Mouse (Mus musculus) embryonic stem cell, embryonic (primary cell): Measurements from ENCODE around the gene Uqcc1.

Source experiments
- CTCF ChIA-PET, 4 experiments: fragments of 300-600 bp in 2 of 4; fragments of 350-600 bp in 2 of 4; sonication (Branson Sonifier 250); formaldehyde crosslinking; loops; one replicate each; lab custom pipeline; 2022; ENCODE audit warnings: inconsistent platforms in 2 of 4; lab: Charles Lee
- POLR2A ChIA-PET, 4 experiments: fragments of 300-600 bp in 2 of 4; fragments of 350-600 bp in 2 of 4; sonication (Branson Sonifier 250); formaldehyde crosslinking; loops; one replicate each; lab custom pipeline; 2022; ENCODE audit warnings: antibody characterized with exemption in 4 of 4, inconsistent platforms in 1 of 4; lab: Charles Lee

Gene Uqcc1

GRCm38 (mm10) chr2:155818596-155819391, 111.3 kb downstream of the Uqcc1 start:
- POLR2A ChIA-PET, result interaction anchor here in 3 of 4 experiments (0.7 to 4.2 kb wide), 35 partner anchors 7 to 461 kb away, joined by 3 to 16 read pairs (median 4); partner anchors contain the start of genes Acss2 (in 1 of the 3), Cep250 (in 1 of the 3), Cpne1 (in 1 of the 3) and Eif6 (in 1 of the 3)
- CTCF ChIA-PET, result interaction anchor here (0.5 to 1.4 kb wide), 13 partner anchors 9 to 1232 kb away, joined by 3 to 8 read pairs (median 3); partner anchors contain the start of genes Acss2 (in 2 of the 4), Ggt7 (in 2 of the 4), 6430550D23Rik (in 1 of the 4) and Ergic3 (in 1 of the 4)

DNA sequence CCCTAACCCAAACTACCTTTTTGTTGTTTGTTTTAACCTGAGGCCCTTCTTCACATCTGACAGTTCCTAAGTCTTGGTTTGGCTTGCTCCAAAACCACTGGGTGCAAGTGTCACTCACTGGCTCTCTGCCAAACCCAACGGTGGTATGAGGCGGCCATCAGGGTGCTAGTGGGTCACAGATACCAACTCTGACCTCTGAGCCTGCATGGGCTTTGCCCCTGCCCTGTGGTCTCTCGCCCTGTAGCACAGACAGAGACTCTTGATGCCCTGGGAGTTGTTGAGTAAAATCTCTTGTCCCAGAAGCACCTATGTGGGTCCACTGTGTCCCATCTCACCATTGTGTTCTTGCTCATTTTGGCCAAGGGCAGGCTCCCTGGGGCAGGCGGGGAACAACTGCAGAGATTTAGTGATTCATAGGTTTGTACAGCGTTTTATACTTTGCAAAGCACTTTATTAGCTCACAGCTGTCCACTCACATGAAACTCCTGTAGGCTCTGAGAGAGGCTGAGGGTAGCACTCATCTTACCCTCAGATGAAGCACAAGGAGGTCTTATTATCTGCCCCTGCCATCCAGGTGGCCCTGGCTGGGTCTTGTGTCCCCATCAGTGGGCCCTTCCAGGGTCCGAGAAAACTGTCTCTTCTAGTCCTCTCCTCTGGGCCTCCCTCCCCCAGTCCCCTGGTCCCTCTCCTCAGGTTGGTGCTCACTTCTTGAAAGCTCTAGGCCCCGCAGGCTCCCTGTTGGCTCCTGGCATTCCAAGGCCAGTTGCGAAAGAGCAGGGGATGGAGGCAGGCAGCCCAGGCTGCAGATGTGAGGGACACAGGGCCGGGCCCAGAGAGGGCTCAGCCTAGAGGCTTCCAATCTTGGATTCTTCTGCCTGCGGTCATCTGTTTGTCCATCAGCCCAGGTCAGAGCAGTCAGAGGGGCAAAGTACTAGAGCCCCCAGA, 112.5 kb downstream of the Uqcc1 start:
- CTCF ChIA-PET, result no interaction called here
- POLR2A ChIA-PET, result interaction anchor here in 3 of 4 experiments (0.7 to 1.8 kb wide), 8 partner anchors 8 to 42 kb away, joined by 3 to 6 read pairs (median 4); partner anchors contain the start of gene Eif6 (in 2 of the 3)

GRCm38 (mm10) chr2:155816179-155816578, 113.9 kb downstream of the Uqcc1 start:
- ChIA-PET CTCF (interaction anchor here in 1 of 4 experiments (0.6 to 0.9 kb wide), 2 partner anchors 13 to 54 kb away, joined by 3 to 6 read pairs; no protein-coding TSS in a partner anchor), POLR2A (interaction anchor here in 2 of 4 experiments (0.8 to 2.8 kb wide), 4 partner anchors 10 to 141 kb away, joined by 3 to 12 read pairs (median 4); partner anchors contain the start of genes Eif6 (in 2 of the 2) and Cep250 (in 1 of the 2))

GRCm38 (mm10) chr2:155814829-155815228, 115.3 kb downstream of the Uqcc1 start:
- CTCF ChIA-PET, result interaction anchor here in 1 of 4 experiments (0.9 kb wide), 1 partner anchor 12 kb away, joined by 3 read pairs; no protein-coding TSS in a partner anchor

GRCm38 (mm10) chr2:155812637-155813036, 117.5 kb downstream of the Uqcc1 start:
- POLR2A ChIA-PET, result interaction anchor here in 1 of 4 experiments (0.9 to 1.8 kb wide), 3 partner anchors 11 to 263 kb away, joined by 3 to 4 read pairs (median 4); no protein-coding TSS in a partner anchor
- CTCF ChIA-PET, result interaction anchor here in 3 of 4 experiments (0.6 to 1.6 kb wide), 6 partner anchors 10 to 324 kb away, joined by 3 to 5 read pairs (median 4); no protein-coding TSS in a partner anchor

More at GRCm38 (mm10) chr2:155814829-155815228, 115.3 kb downstream of the Uqcc1 start:
- POLR2A ChIA-PET, result interaction anchor here in 1 of 4 experiments (1.1 to 2.8 kb wide), 2 partner anchors 12 to 23 kb away, joined by 3 to 12 read pairs; partner anchors contain the start of gene Eif6

DNA sequence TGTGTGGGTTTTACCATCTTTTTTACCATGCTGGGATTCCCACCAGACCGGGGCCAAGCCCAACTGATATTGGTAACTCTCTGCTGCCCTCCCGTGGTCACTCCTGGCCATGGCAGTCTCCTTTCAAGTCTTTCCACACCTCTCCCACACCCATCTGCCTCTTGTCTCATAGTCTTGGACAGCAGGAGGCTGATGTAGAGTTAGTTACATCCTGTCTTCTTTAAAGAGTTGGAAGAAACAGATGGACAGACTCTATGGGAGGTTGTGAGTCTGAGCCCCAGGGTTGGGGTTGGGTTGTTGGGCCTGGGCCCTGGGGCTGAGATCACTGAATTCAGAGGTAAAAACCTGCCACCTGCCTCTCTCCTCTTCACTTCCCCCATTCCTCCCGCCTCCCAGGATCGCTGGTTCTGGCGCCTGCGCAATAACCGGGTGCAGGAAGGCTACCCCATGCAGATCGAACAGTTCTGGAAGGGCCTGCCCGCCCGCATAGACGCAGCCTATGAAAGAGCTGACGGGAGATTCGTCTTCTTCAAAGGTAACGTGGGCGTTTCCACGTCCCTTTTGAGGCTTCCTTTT, 118.2 kb downstream of the Uqcc1 start:
- CTCF ChIA-PET, result interaction anchor here in 3 of 4 experiments (0.6 to 1.6 kb wide), 7 partner anchors 9 to 323 kb away, joined by 3 to 5 read pairs (median 4); no protein-coding TSS in a partner anchor

DNA sequence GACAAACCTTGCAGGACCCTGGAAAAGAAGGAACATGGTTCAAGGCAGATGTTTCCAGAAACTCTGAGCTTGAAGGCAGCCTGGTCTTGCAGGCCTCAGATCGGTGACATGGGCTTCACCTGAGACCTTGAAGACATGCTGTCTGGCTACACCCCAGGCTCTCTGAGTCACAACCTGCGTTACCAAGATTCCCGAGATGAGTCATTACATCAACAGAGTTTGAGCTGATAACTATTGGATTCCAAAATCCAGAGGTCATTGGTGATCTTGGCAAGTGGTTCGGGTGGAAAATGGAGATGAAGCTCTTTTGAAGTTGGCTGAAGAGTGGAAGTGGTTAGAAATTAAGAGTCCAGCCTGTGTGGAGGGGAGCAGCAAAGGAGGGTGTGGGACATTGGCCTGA, 120.5 kb downstream of the Uqcc1 start:
- POLR2A ChIA-PET, result interaction anchor here in 3 of 4 experiments (0.7 to 3.3 kb wide), 9 partner anchors 9 to 302 kb away, joined by 3 to 16 read pairs (median 4); partner anchors contain the start of genes BC029722 (in 2 of the 3), Cep250 (in 1 of the 3), Cpne1 (in 1 of the 3) and Eif6 (in 1 of the 3)
- CTCF ChIA-PET, result interaction anchor here (0.9 to 1.7 kb wide), 5 partner anchors 39 to 182 kb away, joined by 3 to 4 read pairs (median 4); no protein-coding TSS in a partner anchor

More for the DNA sequence above, 118.2 kb downstream of the Uqcc1 start:
- POLR2A ChIA-PET, result interaction anchor here in 1 of 4 experiments (1.2 to 3.3 kb wide), 2 partner anchors 8 to 19 kb away, joined by 3 to 16 read pairs; partner anchors contain the start of gene BC029722

DNA sequence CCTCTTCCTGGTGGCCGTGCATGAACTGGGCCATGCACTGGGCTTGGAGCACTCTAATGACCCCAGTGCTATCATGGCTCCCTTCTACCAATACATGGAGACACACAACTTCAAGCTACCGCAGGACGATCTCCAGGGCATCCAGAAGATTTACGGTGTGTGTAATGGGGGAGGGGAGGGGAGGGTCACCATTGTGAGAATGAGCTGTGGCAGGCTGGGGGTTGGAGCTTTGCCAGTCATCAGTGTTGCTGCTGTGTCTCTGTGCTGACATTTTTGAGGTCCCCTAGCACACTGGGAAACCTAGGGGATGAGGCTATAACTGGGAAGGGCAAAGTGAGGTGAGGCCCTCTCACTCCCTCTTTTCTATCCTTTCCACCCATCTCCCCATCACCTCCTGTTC, 122.7 kb downstream of the Uqcc1 start:
- ChIA-PET POLR2A (interaction anchor here in 3 of 4 experiments (0.6 to 2.3 kb wide), 3 partner anchors 11 to 356 kb away, joined by 3 to 6 read pairs (median 4); partner anchors contain the start of gene BC029722 (in 1 of the 3)), CTCF (interaction anchor here in 2 of 4 experiments (1.1 to 1.2 kb wide), 2 partner anchors 13 to 139 kb away, joined by 3 to 4 read pairs; no protein-coding TSS in a partner anchor)

- POLR2A ChIA-PET, result interaction anchor here in 2 of 4 experiments (0.7 to 1.0 kb wide), 2 partner anchors 20 to 151 kb away, joined by 3 read pairs; partner anchors contain the start of gene Eif6 (in 1 of the 2)
- CTCF ChIA-PET, result no interaction called here
Measured at GRCm38 (mm10) chr2:155806548-155806947, 123.6 kb downstream of the Uqcc1 start.

DNA sequence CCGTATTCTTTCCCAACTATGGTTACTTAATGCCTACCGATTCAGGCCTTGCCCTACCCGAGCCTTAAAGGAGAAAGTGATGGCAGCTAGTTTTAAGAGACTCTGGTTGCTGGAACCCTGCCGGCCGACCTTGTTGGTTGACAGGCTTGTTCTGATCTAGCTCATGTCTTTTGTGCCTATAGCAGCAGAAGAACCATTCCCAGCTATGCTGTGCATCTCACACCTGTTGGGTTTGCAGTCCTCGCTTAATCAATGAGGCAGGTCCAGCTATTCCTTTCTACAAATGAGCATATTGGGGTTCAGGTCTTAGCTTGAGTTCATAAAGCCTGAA, 124.2 kb downstream of the Uqcc1 start:
- CTCF ChIA-PET, result no interaction called here

GRCm38 (mm10) chr2:155805231-155805924, 124.7 kb downstream of the Uqcc1 start:
- ChIA-PET POLR2A (interaction anchor here in 1 of 4 experiments (0.9 to 1.4 kb wide), 3 partner anchors 14 to 156 kb away, joined by 3 to 4 read pairs (median 3); partner anchors contain the start of genes BC029722 and Eif6), CTCF (no interaction called here)

More for the DNA sequence above, 124.2 kb downstream of the Uqcc1 start:
- POLR2A ChIA-PET, result interaction anchor here in 1 of 4 experiments (1.0 to 1.4 kb wide), 2 partner anchors 13 to 21 kb away, joined by 3 to 4 read pairs; partner anchors contain the start of genes BC029722 and Eif6

DNA sequence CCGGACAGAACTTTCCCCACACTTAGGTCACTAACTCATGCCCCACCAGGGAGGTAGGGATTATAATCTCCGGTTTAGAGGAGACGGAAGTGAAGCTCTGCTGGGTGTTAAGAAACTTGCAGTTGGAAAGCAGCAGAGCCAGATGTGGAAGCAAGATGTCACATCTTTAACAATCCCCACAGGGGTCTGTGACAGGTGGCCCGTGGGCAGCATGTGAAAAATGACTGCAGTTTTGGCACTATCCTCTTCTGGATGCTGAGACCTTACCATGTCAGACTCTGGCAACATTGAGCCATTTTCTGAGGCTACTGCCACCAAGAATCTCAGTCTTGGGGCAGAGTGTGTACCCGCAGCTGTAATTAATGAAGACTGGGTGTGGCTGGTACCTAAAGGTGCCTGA, 126.1 kb downstream of the Uqcc1 start:
- ChIA-PET CTCF (interaction anchor here in 1 of 4 experiments (1.5 kb wide), 1 partner anchor 23 kb away, joined by 4 read pairs; no protein-coding TSS in a partner anchor), POLR2A (interaction anchor here in 1 of 4 experiments (0.9 kb wide), 1 partner anchor 155 kb away, joined by 3 read pairs; no protein-coding TSS in a partner anchor)

DNA sequence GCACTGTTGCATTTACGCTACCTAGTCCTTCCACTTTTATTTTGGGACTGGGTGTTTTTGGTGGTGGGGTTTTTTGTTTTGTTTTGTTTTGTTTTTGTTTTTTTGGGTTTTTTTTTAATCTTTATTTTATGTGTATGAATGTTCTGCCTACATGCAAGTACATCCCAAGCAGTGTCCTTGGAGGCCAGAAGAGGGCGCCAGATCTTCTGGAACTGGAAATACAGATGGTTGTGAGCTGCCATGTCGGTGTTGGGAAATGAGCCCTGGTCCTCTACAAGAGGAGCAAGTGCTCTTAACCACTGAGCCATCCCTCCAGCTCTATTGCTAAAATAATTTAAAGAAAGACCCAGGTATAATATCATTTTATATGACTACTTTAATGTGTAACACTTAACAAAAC, 127.3 kb downstream of the Uqcc1 start:
- ChIA-PET POLR2A (interaction anchor here in 1 of 4 experiments (1.0 kb wide), 1 partner anchor 50 kb away, joined by 3 read pairs; no protein-coding TSS in a partner anchor), CTCF (interaction anchor here (0.5 to 1.3 kb wide), 26 partner anchors 9 to 383 kb away, joined by 3 to 9 read pairs (median 3); partner anchors contain the start of genes Nfs1 (in 1 of the 4), Romo1 (in 1 of the 4) and Spag4 (in 1 of the 4))

- ChIA-PET POLR2A (interaction anchor here in 3 of 4 experiments (0.6 to 0.9 kb wide), 3 partner anchors 27 to 508 kb away, joined by 3 to 7 read pairs (median 3); no protein-coding TSS in a partner anchor), CTCF (no interaction called here)
Measured at GRCm38 (mm10) chr2:155798613-155799012, 131.5 kb downstream of the Uqcc1 start.
